In genomic region chr11:20245316-20245715, GRCm38 (mm10) we compare ENCODE assay signal across 22 mouse cellular contexts.
"Had no signal": no experiment of that assay in that cellular context is flagged by ENCODE, and none has a peak within 500 bp of the region (broad histone marks: within the 10 kb centered on the region; RNA-seq: fewer than 3 reads in every experiment).

No protein-coding gene starts in this region.

- H3K27me3 ChIP-seq: kidney, embryonic 15.5 days; limb, embryonic 12.5 days; limb, embryonic 15.5 days; midbrain, embryonic 12.5 days; midbrain, embryonic 15.5 days had no signal

- H3K4me2 ChIP-seq: kidney, embryonic 15.5 days; limb, embryonic 12.5 days; limb, embryonic 15.5 days; liver, embryonic 11.5 days; lung, embryonic 14.5 days; midbrain, embryonic 12.5 days; midbrain, embryonic 15.5 days had no signal

- H3K4me3 ChIP-seq: kidney, embryonic 15.5 days; limb, embryonic 12.5 days; limb, embryonic 15.5 days; midbrain, embryonic 12.5 days; midbrain, embryonic 15.5 days; myocyte had no signal

- H3K27ac ChIP-seq: kidney, embryonic 15.5 days; limb, embryonic 15.5 days; liver, embryonic 14.5 days; macrophage; midbrain, embryonic 12.5 days; midbrain, embryonic 15.5 days; stomach, postnatal 0 days had no signal

- DNase-seq: kidney, adult 11 months; kidney, adult 8-10 months; kidney, postnatal 10 days; kidney, postnatal 36 days; left cerebral cortex, postnatal 4 days; liver, postnatal 0 days; lung, embryonic 14.5 days; right cerebral cortex, adult 18-20 months; right cerebral cortex, postnatal 14 days; right cerebral cortex, postnatal 4 days; thymus, postnatal 25 days had no signal

- H3K9ac ChIP-seq: limb, embryonic 15.5 days; liver, embryonic 14.5 days; liver, postnatal 0 days; lung, embryonic 14.5 days; midbrain, embryonic 12.5 days; midbrain, embryonic 15.5 days had no signal

- ATAC-seq: liver, postnatal 0 days; lung, postnatal 0 days; midbrain, embryonic 15.5 days had no signal

- H3K9me3 ChIP-seq: kidney, embryonic 15.5 days; limb, embryonic 12.5 days; limb, embryonic 15.5 days; midbrain, embryonic 12.5 days; midbrain, embryonic 15.5 days had no signal
